Mouse (Mus musculus): ENCODE data around the gene Gapdh.
A peak's percentile ranks its signal among the peaks of the same experiment; 100 is the strongest.
"Not testable (repeated sequence)": the region's sequence is repeated elsewhere in the genome, so short reads cannot be mapped to it uniquely, and the experiment has no call there.

The Gapdh gene

GRCm38 (mm10) chr6:125164672-125165327 lies 1.5 kb downstream of the Gapdh start:
- Histone ChIP-seq H3K27me3 (ENCODE audit: insufficient read depth, low read length) (no peaks in the 10 kb centered on the region), H3K4me1 (replicated peaks; ENCODE audit: low read depth, low read length) (peaks cover 48% of the 10 kb centered on the region), H3K36me3 (ENCODE audit: insufficient read depth, low read length) (peaks cover 76% of the 10 kb centered on the region), H3K4me3 (replicated peaks; ENCODE audit: low read length) (peak overlapping the region; percentile 98), H3K9me3 (ENCODE audit: low read length) (no peaks in the 10 kb centered on the region)
- TF ChIP-seq CTCF (conservative IDR thresholded peaks at IDR 0.05; ENCODE audit: low read length) (no peak), NANOG (IDR thresholded peaks at IDR 0.05; ENCODE audit: borderline replicate concordance, low read length) (no peak), POU5F1 (IDR thresholded peaks at IDR 0.05; ENCODE audit: borderline replicate concordance, low read length) (no peak)

GRCm38 (mm10) chr6:125163801-125164657 lies 2.2 kb downstream of the Gapdh start:
- Histone ChIP-seq H3K4me3 (replicated peaks; ENCODE audit: low read length) (peak overlapping the region; percentile 98), H3K36me3 (ENCODE audit: insufficient read depth, low read length) (peaks cover 76% of the 10 kb centered on the region), H3K4me1 (replicated peaks; ENCODE audit: low read depth, low read length) (peaks cover 48% of the 10 kb centered on the region), H3K27me3 (ENCODE audit: insufficient read depth, low read length) (no peaks in the 10 kb centered on the region), H3K9me3 (ENCODE audit: low read length) (no peaks in the 10 kb centered on the region)
- TF ChIP-seq CTCF (conservative IDR thresholded peaks at IDR 0.05; ENCODE audit: low read length) (no peak), NANOG (IDR thresholded peaks at IDR 0.05; ENCODE audit: borderline replicate concordance, low read length) (no peak), POU5F1 (IDR thresholded peaks at IDR 0.05; ENCODE audit: borderline replicate concordance, low read length) (no peak)

DNA sequence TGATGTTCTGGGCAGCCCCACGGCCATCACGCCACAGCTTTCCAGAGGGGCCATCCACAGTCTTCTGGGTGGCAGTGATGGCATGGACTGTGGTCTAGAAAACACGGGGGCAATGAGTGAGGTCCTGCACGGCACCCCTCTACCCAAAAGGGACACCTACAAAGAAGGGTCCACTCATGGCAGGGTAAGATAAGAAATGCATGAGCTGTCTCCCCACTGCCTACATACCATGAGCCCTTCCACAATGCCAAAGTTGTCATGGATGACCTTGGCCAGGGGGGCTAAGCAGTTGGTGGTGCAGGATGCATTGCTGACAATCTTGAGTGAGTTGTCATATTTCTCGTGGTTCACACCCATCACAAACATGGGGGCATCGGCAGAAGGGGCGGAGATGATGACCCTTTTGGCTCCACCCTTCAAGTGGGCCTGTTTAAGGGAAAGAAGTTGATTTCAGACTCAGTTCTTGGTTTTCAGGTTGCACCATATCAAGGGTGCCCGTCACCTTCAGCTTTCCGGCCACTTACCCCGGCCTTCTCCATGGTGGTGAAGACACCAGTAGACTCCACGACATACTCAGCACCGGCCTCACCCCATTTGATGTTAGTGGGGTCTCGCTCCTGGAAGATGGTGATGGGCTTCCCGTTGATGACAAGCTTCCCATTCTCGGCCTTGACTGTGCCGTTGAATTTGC lies 3.5 kb downstream of the Gapdh start:
- not testable (repeated sequence) for H3K27me3 ChIP-seq (ENCODE audit: insufficient read depth, low read length); H3K9me3 ChIP-seq (ENCODE audit: low read length)
- Histone ChIP-seq H3K36me3 (ENCODE audit: insufficient read depth, low read length) (peaks cover 72% of the 10 kb centered on the region), H3K4me1 (replicated peaks; ENCODE audit: low read depth, low read length) (peaks cover 46% of the 10 kb centered on the region), H3K4me3 (replicated peaks; ENCODE audit: low read length) (peak overlapping the region; percentile 98)

DNA sequence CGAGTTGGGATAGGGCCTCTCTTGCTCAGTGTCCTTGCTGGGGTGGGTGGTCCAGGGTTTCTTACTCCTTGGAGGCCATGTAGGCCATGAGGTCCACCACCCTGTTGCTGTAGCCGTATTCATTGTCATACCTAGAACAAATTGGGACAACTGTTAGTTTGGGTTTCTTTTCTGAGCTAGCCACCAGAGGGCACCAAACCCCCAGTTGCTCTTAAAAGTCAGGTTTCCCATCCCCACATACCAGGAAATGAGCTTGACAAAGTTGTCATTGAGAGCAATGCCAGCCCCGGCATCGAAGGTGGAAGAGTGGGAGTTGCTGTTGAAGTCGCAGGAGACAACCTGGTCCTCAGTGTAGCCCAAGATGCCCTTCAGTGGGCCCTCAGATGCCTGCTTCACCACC lies 4.3 kb downstream of the Gapdh start:
- peaks cover 72% of the 10 kb centered on the region for H3K36me3 ChIP-seq (ENCODE audit: insufficient read depth, low read length)
- not testable (repeated sequence) for H3K27me3 ChIP-seq (ENCODE audit: insufficient read depth, low read length); H3K9me3 ChIP-seq (ENCODE audit: low read length)
- peaks cover 47% of the 10 kb centered on the region for H3K4me1 ChIP-seq (replicated peaks; ENCODE audit: low read depth, low read length)
- TF ChIP-seq CTCF (conservative IDR thresholded peaks at IDR 0.05; ENCODE audit: low read length), result peak; percentile 45
- H3K4me3 ChIP-seq (replicated peaks; ENCODE audit: low read length), result peak overlapping the region; percentile 98

DNA sequence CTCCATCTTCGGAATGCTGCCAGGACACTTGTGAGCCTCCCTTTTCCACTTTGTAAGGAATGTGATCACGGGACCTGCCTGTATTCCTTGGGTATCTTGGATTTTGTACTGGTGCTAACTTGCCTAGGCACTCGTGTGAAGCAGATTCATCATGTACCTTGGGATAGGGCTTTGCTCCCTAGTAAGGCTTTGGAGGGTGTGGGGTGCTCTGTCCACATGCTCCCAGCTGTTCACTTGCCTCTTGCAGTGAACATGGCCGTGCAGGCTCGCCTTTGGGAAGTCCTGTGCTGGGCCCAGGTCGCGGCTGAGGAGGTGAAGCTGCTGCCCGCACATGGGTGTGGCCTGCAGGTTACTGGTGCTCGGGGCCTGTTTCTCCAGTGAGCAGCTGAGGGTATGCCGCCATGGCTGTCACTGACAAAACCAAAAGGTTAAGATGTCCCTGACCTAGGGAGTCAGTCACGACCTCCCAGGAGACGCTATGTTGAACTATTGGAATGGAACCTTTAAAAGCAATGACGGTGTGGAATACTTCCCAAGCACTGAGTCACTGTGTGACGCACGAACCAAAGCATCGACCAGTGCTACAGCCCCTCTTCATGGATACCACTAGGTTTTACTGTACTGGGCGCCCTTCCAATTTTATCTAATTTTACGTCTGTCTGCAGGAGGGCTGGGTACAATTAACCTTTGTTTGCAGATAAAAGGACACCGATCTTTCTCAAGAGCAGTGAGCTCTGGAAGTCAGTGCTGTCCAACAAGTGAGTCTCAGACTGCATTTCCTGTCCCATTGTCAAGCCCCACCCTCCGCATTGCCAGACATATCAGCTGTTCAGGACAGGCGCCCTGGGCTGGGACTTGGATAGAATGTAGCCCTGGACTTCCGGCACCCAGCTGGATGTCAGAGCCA lies 5.2 kb downstream of the Gapdh start:
- peak overlapping the region; percentile 55 for H3K4me3 ChIP-seq (replicated peaks; ENCODE audit: low read length)
- no peak for TF ChIP-seq CTCF (conservative IDR thresholded peaks at IDR 0.05; ENCODE audit: low read length)
- no peak for TF ChIP-seq NANOG (IDR thresholded peaks at IDR 0.05; ENCODE audit: borderline replicate concordance, low read length)
- no peak for TF ChIP-seq POU5F1 (IDR thresholded peaks at IDR 0.05; ENCODE audit: borderline replicate concordance, low read length)
- no peaks in the 10 kb centered on the region for H3K27me3 ChIP-seq (ENCODE audit: insufficient read depth, low read length)
- peaks cover 78% of the 10 kb centered on the region for H3K36me3 ChIP-seq (ENCODE audit: insufficient read depth, low read length)
- no peaks in the 10 kb centered on the region for H3K9me3 ChIP-seq (ENCODE audit: low read length)
- peaks cover 55% of the 10 kb centered on the region for H3K4me1 ChIP-seq (replicated peaks; ENCODE audit: low read depth, low read length)

- no peaks in the 10 kb centered on the region for H3K27me3 ChIP-seq (ENCODE audit: insufficient read depth, low read length)
- peaks cover 84% of the 10 kb centered on the region for H3K36me3 ChIP-seq (ENCODE audit: insufficient read depth, low read length)
- no peaks in the 10 kb centered on the region for H3K9me3 ChIP-seq (ENCODE audit: low read length)
- H3K4me1 ChIP-seq (replicated peaks; ENCODE audit: low read depth, low read length), result peaks cover 61% of the 10 kb centered on the region
- TF ChIP-seq POU5F1 (IDR thresholded peaks at IDR 0.05; ENCODE audit: borderline replicate concordance, low read length) (no peak), NANOG (IDR thresholded peaks at IDR 0.05; ENCODE audit: borderline replicate concordance, low read length) (no peak), CTCF (conservative IDR thresholded peaks at IDR 0.05; ENCODE audit: low read length) (no peak)
- peak overlapping the region; percentile 55 for H3K4me3 ChIP-seq (replicated peaks; ENCODE audit: low read length)
Measured at GRCm38 (mm10) chr6:125160558-125160853, 5.8 kb downstream of the Gapdh start.

DNA sequence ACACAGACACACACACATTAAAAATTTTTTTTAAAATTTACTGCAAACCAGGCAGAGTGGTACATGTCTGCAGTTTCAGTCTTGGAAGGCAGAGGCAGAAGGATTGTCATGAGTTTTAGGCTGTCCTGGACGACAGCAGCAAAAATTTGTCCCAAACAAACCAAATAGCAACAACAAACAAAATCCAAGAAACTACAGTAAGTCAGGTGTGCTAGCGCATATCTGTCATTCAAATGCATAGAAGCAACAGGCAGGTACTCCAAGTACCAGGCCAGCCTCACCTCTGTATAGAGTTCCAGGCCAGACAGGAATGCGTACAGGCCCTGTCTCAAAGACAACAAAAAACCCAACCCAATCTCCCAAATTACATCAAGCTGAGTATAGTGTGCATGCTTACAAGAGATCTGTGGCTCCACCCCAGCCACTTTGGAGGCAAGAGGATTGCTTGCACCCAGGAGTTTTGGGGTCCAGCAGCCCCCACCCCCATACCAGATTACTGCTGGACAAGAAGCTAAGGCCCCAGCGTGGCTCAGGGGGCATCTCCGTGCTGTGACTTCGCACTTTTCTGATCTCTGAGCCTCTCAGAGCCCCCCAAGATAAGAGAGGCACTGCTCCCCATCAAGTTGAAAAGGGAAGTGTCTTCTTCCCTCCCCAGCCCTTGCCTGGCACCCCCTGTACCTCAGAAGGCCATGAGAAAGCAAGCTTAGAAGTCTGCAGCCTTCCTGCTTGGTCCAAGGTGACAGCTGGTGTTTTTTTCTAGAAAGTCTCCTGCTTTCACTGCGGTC lies 6.3 kb downstream of the Gapdh start:
- no peak for TF ChIP-seq CTCF (conservative IDR thresholded peaks at IDR 0.05; ENCODE audit: low read length)
- TF ChIP-seq NANOG (IDR thresholded peaks at IDR 0.05; ENCODE audit: borderline replicate concordance, low read length), result no peak
- TF ChIP-seq POU5F1 (IDR thresholded peaks at IDR 0.05; ENCODE audit: borderline replicate concordance, low read length), result no peak
- H3K4me3 ChIP-seq (replicated peaks; ENCODE audit: low read length), result peak overlapping the region; percentile 55
- no peaks in the 10 kb centered on the region for H3K27me3 ChIP-seq (ENCODE audit: insufficient read depth, low read length)
- H3K4me1 ChIP-seq (replicated peaks; ENCODE audit: low read depth, low read length), result peaks cover 66% of the 10 kb centered on the region
- peaks cover 88% of the 10 kb centered on the region for H3K36me3 ChIP-seq (ENCODE audit: insufficient read depth, low read length)
- H3K9me3 ChIP-seq (ENCODE audit: low read length), result no peaks in the 10 kb centered on the region
